Mouse (Mus musculus) liver, embryonic 16.5 days (tissue): ENCODE data around the gene Serpinb3a. TPM values are rescaled to one million over a fixed set of nuclear protein-coding genes. Genes with fewer than 3 reads are reported as not detected.

ENCODE experiments used
- ATAC-seq: fragments of 200-750 bp; cut with Nextera tagmentation; 2 replicates; pipeline ENCODE4 v1.8.0; 2017; ENCODE audit warnings: low read depth, mild to moderate bottlenecking, moderate number of reproducible peaks, moderate library complexity
- H3K27ac ChIP-seq: fragments of 300-500 bp; sonication (generic); 2 replicates; pipeline ENCODE4 v1.5.1; 2014; ENCODE audit warnings: mild to moderate bottlenecking, low read length
- H3K27me3 ChIP-seq: fragments of 300-500 bp; sonication (generic); 2 replicates; pipeline ENCODE4 v1.6.1; 2014; ENCODE audit warnings: low read depth, low read length, mixed read lengths; ENCODE audit not compliant: control insufficient read depth, insufficient read depth
- H3K36me3 ChIP-seq: fragments of 300-500 bp; sonication (generic); 2 replicates; pipeline ENCODE4 v1.6.1; 2014; ENCODE audit warnings: mild to moderate bottlenecking; ENCODE audit not compliant: control insufficient read depth, insufficient read depth
- H3K4me1 ChIP-seq: fragments of 300-500 bp; sonication (generic); 2 replicates; pipeline ENCODE4 v1.6.1; 2014; ENCODE audit warnings: low read depth, low read length, mixed read lengths; ENCODE audit not compliant: control insufficient read depth
- H3K4me2 ChIP-seq: fragments of 300-500 bp; sonication (generic); 2 replicates; pipeline ENCODE4 v1.6.1; 2014; ENCODE audit warnings: low read depth, low read length, mixed read lengths
- H3K4me3 ChIP-seq: fragments of 300-500 bp; sonication (generic); 2 replicates; pipeline ENCODE4 v1.5.1; 2014; ENCODE audit warnings: low read depth, mild to moderate bottlenecking, low read length
- H3K9ac ChIP-seq: fragments of 300-500 bp; sonication (generic); 2 replicates; pipeline ENCODE4 v1.6.1; 2014; ENCODE audit warnings: low read depth, low read length
- H3K9me3 ChIP-seq: fragments of 300-500 bp; sonication (generic); replicated peaks from 2 replicates; pipeline ENCODE4 v1.6.1; 2016; ENCODE audit warnings: low read length; ENCODE audit not compliant: control insufficient read depth
- WGBS: fragments of 180-500 bp; shearing (Covaris S2); extraction: QIAGEN DNeasy Blood & Tissue Kit; methylation state at CpG from one replicate; pipeline ENCODE4 v1.1.7; 2014; ENCODE audit not compliant: insufficient replicate concordance; 5-methylcytosine and 5-hydroxymethylcytosine counted together
- polyA plus RNA-seq: library from polyadenylated mRNA; unstranded; fragments of >200 nt; fragmentation: Nextera tagmentation; extraction: Ambion mirVana; gene quantifications from 2 replicates; pipeline ENCODE4 v1.2.1, GENCODE M21; 2015

Serpinb3a gene
- polyA plus RNA-seq, 1 experiment from 2014 or later = not detected

- Histone ChIP-seq H3K9ac (no peak overlapping the region), H3K9me3 (no peaks in the 10 kb centered on the region), H3K4me1 (no peaks in the 10 kb centered on the region), H3K4me2 (no peak overlapping the region), H3K27me3 (no peaks in the 10 kb centered on the region), H3K4me3 (no peak overlapping the region), H3K27ac (no peak overlapping the region), H3K36me3 (no peaks in the 10 kb centered on the region)
- no peak for ATAC-seq
- WGBS = 60% methylated on average over 13 of the region's 13 CpGs
Measured at GRCm38 (mm10) chr1:107000424-107000823, 51.7 kb downstream of the Serpinb3a start.

Other genes starting within 250 kb of the Serpinb3a start
- not detected in 2 replicates for gene Serpinb5, start 191.1 kb downstream of the Serpinb3a start, polyA plus RNA-seq
- gene Serpinb12, start 117.9 kb downstream of the Serpinb3a start, polyA plus RNA-seq = 0.07 TPM in 1 of 2 replicates, not detected in the other
- gene Serpinb13, start 71.3 kb downstream of the Serpinb3a start, polyA plus RNA-seq = not detected in 2 replicates
- not detected in 2 replicates for gene Serpinb3d, start 31.2 kb upstream of the Serpinb3a start, polyA plus RNA-seq
- gene Serpinb3b, start 226.1 kb upstream of the Serpinb3a start, polyA plus RNA-seq = not detected in 2 replicates
- gene Serpinb3c, start 226.1 kb upstream of the Serpinb3a start, polyA plus RNA-seq = not detected in 2 replicates